Mouse (Mus musculus) frontal cortex, postnatal 14 days (tissue): Measurements from ENCODE around the gene Wdr91.
A peak's percentile ranks its signal among the peaks of the same experiment; 100 is the strongest.

Experiments used
- DNase-seq, 2 experiments: peaks; one replicate each; pipeline ENCODE4 v3.0.0; 2022; ENCODE audit warnings: low spot score in 2 of 2

Gene Wdr91

GRCm38 (mm10) chr6:34879101-34879740 lies 31.5 kb downstream of the Wdr91 start:
- DNase-seq = no peak

- DNase-seq = peak; percentile 85
Observed at GRCm38 (mm10) chr6:34877509-34878321, 33.0 kb downstream of the Wdr91 start, which contains the start of gene Cyren. Gene Cyren (minus strand): TSS chr6:34878060.

GRCm38 (mm10) chr6:34876835-34877156 lies 33.9 kb downstream of the Wdr91 start:
- DNase-seq = no peak

- DNase-seq = no peak
Observed at GRCm38 (mm10) chr6:34875966-34876834, 34.5 kb downstream of the Wdr91 start.

GRCm38 (mm10) chr6:34875268-34875761 lies 35.4 kb downstream of the Wdr91 start:
- DNase-seq = no peak

GRCm38 (mm10) chr6:34874101-34874921 lies 36.4 kb downstream of the Wdr91 start:
- no peak for DNase-seq

- DNase-seq = no peak
Observed at GRCm38 (mm10) chr6:34872871-34873270, 37.8 kb downstream of the Wdr91 start.

GRCm38 (mm10) chr6:34871929-34872328 lies 38.7 kb downstream of the Wdr91 start:
- no peak for DNase-seq

- no peak for DNase-seq
Observed at GRCm38 (mm10) chr6:34870724-34871123, 40.0 kb downstream of the Wdr91 start.

- no peak for DNase-seq
Observed at GRCm38 (mm10) chr6:34870136-34870535, 40.5 kb downstream of the Wdr91 start.

GRCm38 (mm10) chr6:34869225-34869915 lies 41.3 kb downstream of the Wdr91 start:
- DNase-seq = no peak

GRCm38 (mm10) chr6:34868507-34869217 lies 42.0 kb downstream of the Wdr91 start:
- no peak for DNase-seq

- DNase-seq = no peak
Observed at GRCm38 (mm10) chr6:34867995-34868350, 42.7 kb downstream of the Wdr91 start.

GRCm38 (mm10) chr6:34867301-34867994 lies 43.2 kb downstream of the Wdr91 start:
- DNase-seq = no peak

- no peak for DNase-seq
Observed at GRCm38 (mm10) chr6:34866786-34867185, 43.9 kb downstream of the Wdr91 start.

GRCm38 (mm10) chr6:34865711-34866593 lies 44.7 kb downstream of the Wdr91 start:
- DNase-seq = no peak

GRCm38 (mm10) chr6:34865213-34865612 lies 45.5 kb downstream of the Wdr91 start:
- DNase-seq = no peak

- no peak for DNase-seq
Observed at GRCm38 (mm10) chr6:34863786-34864514, 46.7 kb downstream of the Wdr91 start.
